Mouse (Mus musculus): ENCODE data around the gene Lhfpl3.
"Not testable (repeated sequence)": the region's sequence is repeated elsewhere in the genome, so short reads cannot be mapped to it uniquely, and the experiment has no call there.

The Lhfpl3 gene

GRCm38 (mm10) chr5:22745885-22746532, at the start of gene Lhfpl3:
Gene Lhfpl3 (plus strand): TSS chr5:22746059.
- no peak for DNase-seq (ENCODE audit: extremely low read depth, low read depth)

- DNase-seq (ENCODE audit: extremely low read depth, low read depth): not testable (repeated sequence)
These were observed 39.6 kb upstream of the Lhfpl3 start for GRCm38 (mm10) chr5:22706271-22706670.

GRCm38 (mm10) chr5:22745529-22745884, 352 bp upstream of the Lhfpl3 start:
- DNase-seq (ENCODE audit: extremely low read depth, low read depth): no peak

- DNase-seq (ENCODE audit: extremely low read depth, low read depth): no peak
These were observed 718 bp downstream of the Lhfpl3 start for GRCm38 (mm10) chr5:22746533-22747021.

- no peak for DNase-seq (ENCODE audit: extremely low read depth, low read depth)
These were observed 1.4 kb downstream of the Lhfpl3 start for GRCm38 (mm10) chr5:22747305-22747704.

- DNase-seq (ENCODE audit: extremely low read depth, low read depth): no peak
These were observed 11.4 kb downstream of the Lhfpl3 start for GRCm38 (mm10) chr5:22757261-22757660.

GRCm38 (mm10) chr5:22770726-22771125, 24.9 kb downstream of the Lhfpl3 start:
- DNase-seq (ENCODE audit: extremely low read depth, low read depth): no peak

- DNase-seq (ENCODE audit: extremely low read depth, low read depth): no peak
These were observed 49.5 kb downstream of the Lhfpl3 start for GRCm38 (mm10) chr5:22795361-22795760.

GRCm38 (mm10) chr5:22813426-22813825, 67.6 kb downstream of the Lhfpl3 start:
- no peak for DNase-seq (ENCODE audit: extremely low read depth, low read depth)

GRCm38 (mm10) chr5:22829822-22830450, 84.1 kb downstream of the Lhfpl3 start:
- DNase-seq (ENCODE audit: extremely low read depth, low read depth): no peak

- DNase-seq (ENCODE audit: extremely low read depth, low read depth): no peak
These were observed 105.7 kb downstream of the Lhfpl3 start for GRCm38 (mm10) chr5:22851572-22851971.

- DNase-seq (ENCODE audit: extremely low read depth, low read depth): no peak
These were observed 107.6 kb downstream of the Lhfpl3 start for GRCm38 (mm10) chr5:22853503-22853902.

- no peak for DNase-seq (ENCODE audit: extremely low read depth, low read depth)
These were observed 110.6 kb downstream of the Lhfpl3 start for GRCm38 (mm10) chr5:22856480-22856879.

GRCm38 (mm10) chr5:22861399-22861798, 115.5 kb downstream of the Lhfpl3 start:
- DNase-seq (ENCODE audit: extremely low read depth, low read depth): no peak

- no peak for DNase-seq (ENCODE audit: extremely low read depth, low read depth)
These were observed 123.2 kb downstream of the Lhfpl3 start for GRCm38 (mm10) chr5:22869031-22869430.

- DNase-seq (ENCODE audit: extremely low read depth, low read depth): no peak
These were observed 126.6 kb downstream of the Lhfpl3 start for GRCm38 (mm10) chr5:22872417-22872816.

- DNase-seq (ENCODE audit: extremely low read depth, low read depth): no peak
These were observed 142.5 kb downstream of the Lhfpl3 start for GRCm38 (mm10) chr5:22888345-22888744.

GRCm38 (mm10) chr5:22889481-22889880, 143.6 kb downstream of the Lhfpl3 start:
- DNase-seq (ENCODE audit: extremely low read depth, low read depth): no peak

- DNase-seq (ENCODE audit: extremely low read depth, low read depth): no peak
These were observed 151.4 kb downstream of the Lhfpl3 start for GRCm38 (mm10) chr5:22897228-22897627.

GRCm38 (mm10) chr5:22897656-22898289, 151.9 kb downstream of the Lhfpl3 start:
- DNase-seq (ENCODE audit: extremely low read depth, low read depth): no peak

GRCm38 (mm10) chr5:22898593-22898992, 152.7 kb downstream of the Lhfpl3 start:
- no peak for DNase-seq (ENCODE audit: extremely low read depth, low read depth)

- no peak for DNase-seq (ENCODE audit: extremely low read depth, low read depth)
These were observed 154.1 kb downstream of the Lhfpl3 start for GRCm38 (mm10) chr5:22899913-22900312.

GRCm38 (mm10) chr5:22917197-22917596, 171.3 kb downstream of the Lhfpl3 start:
- no peak for DNase-seq (ENCODE audit: extremely low read depth, low read depth)
